Mouse (Mus musculus) skeletal muscle tissue, adult 2 months (tissue): ENCODE measurements around the gene Gm17482.
A peak's percentile ranks its signal among the peaks of the same experiment; 100 is the strongest.

ENCODE experiments used
- DNase-seq: peaks from one replicate; pipeline ENCODE4 v3.0.0-alpha.2; 2012; ENCODE audit warnings: low read depth, low spot score

Gm17482 gene

GRCm38 (mm10) chr6:115245500-115246058 is 18.4 kb downstream of the Gm17482 start:
- no peak for DNase-seq

DNA sequence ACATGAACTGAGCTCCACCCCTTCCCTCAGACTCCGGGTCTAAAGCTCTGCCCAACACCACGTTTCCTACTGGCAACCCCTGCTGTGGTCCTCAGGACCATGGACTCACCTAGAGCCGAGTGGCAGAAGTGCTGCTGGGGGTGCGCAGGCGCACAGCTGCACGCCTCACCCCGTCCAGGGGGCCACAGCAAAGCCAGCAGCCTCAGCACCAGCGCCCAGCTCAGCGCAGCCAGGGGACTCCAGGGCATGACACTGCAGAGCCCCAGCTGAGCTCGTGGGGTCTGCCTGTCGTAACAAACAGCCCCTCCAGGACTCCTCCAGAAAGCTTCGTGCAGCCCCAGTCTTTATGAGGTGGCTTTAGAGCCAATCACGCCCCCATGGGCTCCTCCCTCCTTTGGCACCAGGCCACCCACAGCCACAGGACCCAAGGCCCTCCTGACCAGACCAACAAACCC is 24.4 kb downstream of the Gm17482 start:
- no peak for DNase-seq

DNA sequence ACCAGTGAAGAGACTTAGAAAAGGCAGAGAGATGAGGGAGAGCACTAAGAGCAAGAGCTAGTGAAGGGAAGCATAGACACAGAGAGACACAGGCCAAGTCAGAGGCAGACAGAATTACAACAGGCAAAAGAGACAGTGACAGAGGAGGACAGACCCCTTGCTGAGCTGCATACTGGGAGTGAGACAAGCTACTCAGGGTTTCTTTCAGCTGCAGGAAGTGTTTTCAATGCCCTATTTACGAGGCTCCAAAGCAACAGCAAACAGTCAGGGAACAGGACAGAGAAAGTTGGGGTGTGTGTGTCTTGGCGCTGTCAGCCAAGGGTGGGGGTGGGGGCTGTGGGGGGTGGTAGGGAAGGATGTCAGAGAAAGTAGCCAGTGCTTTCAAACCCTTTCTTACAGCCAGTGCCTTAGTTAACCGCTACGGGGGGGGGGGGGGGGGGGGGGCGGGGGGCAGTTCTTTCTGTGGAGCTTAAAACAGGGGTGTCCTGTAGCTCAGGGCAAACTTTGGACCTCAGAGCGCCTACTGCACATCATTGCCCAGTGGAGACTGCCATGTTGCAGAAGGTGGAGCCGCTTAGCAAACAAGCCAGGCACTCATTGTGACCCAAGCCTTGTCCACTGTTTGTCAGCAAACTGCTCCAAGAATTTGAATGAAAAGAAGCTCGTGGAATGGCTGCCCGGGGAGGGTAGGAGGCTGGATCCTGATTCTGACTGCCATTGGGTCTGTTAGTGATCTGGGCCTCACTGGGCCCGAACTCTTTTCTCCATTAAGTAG is 25.1 kb downstream of the Gm17482 start, which contains the start of gene Timp4:
Gene Timp4 (minus strand): TSS at position 107 of the 775 bp plus-strand sequence.
- DNase-seq: no peak

- no peak for DNase-seq
These were observed 28.0 kb downstream of the Gm17482 start for GRCm38 (mm10) chr6:115255171-115255570.

DNA sequence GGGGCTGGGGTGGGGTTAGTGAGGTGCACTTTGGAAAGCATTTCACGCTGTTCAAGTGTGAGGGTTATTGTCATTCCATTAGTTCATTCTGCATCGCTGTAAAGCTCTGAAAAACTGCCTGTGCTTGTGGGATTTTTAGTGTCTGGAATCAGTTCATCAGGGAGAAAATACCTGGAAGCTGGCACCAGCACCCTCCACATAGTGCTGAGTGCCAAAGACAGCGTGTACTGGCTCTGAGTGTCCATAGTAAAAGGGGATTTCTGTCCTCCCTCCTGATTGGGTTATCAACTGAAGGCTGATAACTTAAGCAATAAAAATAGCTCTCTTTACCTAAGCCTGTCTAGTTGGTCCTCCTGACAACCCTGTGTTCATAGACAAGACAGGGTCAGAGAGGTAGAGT is 33.4 kb downstream of the Gm17482 start:
- DNase-seq: no peak

GRCm38 (mm10) chr6:115266791-115267190 is 39.6 kb downstream of the Gm17482 start:
- no peak for DNase-seq

GRCm38 (mm10) chr6:115267916-115268315 is 40.8 kb downstream of the Gm17482 start:
- peak; percentile 53 for DNase-seq

GRCm38 (mm10) chr6:115268551-115269385 is 41.6 kb downstream of the Gm17482 start:
- DNase-seq: no peak

DNA sequence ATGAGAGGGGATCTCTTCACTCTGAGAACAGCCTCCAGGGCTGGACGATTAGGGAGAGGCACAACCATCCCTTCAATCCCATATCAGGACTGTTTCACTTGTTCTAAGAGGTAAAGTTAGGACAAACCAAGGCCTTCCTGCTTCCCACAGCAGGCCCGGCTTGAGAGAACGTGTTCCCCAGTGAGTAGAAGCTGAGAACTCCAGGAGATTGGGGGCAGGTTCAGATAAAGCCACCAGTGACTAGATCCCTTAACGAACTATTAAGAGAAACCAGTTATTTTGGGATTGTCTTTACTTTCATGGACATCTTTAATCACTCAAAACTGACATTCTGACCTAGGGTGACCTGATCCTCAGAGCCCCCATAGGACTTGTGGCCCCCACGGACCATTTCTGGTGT is 42.4 kb downstream of the Gm17482 start:
- no peak for DNase-seq

DNA sequence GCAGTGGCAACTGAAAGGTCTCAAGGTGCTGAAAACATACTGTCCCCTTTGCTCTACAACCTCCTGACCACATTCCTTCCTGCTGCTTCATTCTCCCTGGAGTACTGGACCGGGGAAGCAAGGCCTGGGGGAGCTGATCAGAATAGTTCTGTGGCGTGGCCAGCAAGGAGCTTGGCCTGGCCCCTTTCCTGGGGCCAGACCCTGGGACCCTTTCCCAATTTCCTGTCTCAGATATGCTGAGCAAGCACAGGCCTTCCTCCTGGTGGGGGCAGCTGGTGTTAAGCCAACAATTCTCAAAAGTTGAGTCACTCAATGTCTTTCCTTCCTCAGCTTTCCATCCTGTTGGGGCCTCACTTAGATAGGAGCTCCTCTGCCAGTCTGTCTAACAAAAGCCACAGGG is 42.9 kb downstream of the Gm17482 start:
- DNase-seq: no peak

GRCm38 (mm10) chr6:115271326-115271725 is 44.2 kb downstream of the Gm17482 start:
- no peak for DNase-seq

DNA sequence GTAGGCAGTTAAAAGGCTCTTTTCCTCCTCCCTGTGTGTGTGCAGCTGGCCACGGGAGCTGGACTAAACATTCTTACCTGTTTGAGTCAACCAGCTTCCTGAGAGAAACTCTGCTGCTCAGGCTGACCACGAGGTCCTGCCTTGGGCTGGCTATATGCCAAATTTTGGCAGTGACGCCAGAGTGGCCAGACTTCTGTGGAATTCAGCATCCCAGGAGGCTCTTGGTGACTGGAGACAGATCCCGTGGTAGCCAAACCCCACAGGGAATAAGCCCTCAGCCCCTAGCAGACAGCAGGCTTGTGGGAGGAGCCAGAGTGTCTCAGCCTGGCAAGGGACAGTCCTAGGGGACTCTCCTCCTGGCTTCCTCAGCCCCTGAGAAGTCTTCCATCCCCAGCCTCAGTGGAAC is 44.7 kb downstream of the Gm17482 start:
- peak; percentile 54 for DNase-seq

DNA sequence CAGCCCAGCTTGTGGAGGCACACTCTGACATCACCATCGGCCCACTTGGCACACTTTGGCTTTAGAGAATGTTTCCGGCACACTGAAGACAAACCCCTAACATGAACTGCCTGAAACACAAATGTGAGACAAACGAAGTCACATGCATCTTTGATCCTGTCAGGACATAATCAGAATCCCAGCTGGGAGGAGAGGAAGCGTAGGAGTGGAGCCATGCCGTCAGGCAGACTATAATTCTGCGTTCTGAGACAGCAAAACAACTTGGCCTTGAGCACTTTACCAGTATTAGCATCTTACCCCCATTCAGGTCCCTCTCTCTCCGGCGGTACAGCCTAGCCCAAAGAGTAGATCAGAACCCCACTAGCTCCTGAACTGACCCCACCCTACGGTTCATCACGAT is 46.2 kb downstream of the Gm17482 start:
- DNase-seq: no peak

DNA sequence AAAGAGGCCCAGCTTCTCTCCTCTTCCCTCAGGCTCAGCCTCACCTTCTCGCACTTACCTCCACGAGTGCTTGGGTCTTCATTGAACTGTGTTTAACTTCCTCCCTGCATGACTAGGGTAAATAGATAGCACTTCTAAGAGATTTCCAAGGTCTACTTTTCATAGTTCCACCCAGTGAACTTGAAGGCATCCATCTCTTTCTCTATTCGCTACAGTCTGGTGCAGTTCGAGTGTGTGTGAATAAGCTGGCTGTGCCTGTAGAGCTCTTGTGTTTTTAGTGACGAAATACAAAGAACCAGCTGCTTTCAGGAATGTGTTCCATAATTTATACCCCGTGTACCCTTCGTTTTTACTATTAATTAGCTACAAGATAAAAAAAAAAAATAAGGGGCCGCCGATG is 47.6 kb downstream of the Gm17482 start:
- no peak for DNase-seq

DNA sequence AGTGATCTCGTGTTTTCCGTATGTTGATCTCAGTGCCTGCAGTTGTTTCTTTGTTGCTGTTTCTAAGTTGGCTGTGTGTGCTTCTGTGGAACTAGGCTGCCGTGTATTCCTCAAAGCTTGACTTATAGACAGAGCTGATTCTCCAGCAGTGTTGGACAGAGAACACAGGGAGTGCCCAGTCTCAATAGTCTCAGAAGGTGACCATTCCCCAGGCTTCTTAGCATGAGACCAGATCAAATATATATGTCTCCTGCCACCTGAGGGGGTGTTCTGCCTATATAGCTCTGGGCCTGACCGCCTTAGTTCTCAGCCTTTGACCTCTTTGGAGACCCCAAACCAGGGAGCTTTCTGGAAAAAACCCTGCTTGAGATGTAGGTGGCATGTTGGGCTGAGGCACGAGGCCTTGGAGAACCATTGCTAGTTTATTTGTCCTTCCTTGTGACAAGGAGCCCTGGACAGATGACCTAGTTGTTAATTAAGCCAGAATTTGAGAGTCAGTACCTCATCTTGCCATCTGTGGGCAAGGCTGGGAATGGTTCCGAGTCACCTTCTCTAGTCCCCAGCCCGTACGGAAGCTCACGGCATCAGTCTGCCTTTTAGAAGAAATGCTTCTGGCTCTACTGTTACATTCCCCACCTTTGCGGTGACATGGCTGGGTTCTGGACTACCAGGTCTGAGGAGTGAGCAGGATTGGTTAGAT is 48.1 kb downstream of the Gm17482 start:
- DNase-seq: no peak

DNA sequence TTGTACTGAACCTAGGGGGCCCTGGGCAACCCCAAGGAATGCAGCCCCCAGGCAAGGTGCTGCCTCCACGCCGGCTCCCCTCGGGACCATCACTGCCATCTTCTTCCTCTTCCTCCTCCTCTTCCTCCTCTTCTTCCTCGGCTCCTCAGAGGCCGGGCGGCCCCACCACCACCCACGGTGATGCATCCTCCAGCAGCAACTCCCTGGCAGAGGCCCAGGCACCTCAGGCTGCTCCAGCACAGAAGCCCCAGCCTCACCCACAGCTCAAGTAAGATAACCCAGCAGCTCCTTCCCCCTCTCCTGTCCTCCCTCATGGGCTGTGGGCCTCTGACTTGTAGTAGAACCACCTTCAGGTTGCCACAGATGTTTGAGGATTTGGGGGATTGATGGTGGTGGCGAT is 50.9 kb downstream of the Gm17482 start:
- DNase-seq: no peak

DNA sequence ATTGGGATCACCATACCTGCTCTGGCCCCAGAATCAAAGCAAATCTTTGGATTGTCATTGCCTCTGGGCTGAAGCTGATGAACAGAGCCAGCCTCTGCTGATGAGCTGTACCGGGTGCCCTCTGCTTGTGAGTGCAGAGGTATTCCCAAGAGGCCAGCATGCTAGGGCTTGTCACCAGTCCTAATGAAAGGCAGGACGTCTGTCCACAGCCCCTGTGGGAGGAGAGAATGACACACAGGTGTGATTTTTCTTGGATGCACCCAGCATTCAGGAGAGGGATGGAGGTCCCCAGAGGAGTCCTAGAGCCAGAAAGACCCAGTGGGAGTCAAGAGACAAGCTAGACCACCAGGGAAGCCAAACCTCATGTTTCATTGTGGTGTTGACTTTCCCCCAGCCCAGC is 52.5 kb downstream of the Gm17482 start:
- no peak for DNase-seq

DNA sequence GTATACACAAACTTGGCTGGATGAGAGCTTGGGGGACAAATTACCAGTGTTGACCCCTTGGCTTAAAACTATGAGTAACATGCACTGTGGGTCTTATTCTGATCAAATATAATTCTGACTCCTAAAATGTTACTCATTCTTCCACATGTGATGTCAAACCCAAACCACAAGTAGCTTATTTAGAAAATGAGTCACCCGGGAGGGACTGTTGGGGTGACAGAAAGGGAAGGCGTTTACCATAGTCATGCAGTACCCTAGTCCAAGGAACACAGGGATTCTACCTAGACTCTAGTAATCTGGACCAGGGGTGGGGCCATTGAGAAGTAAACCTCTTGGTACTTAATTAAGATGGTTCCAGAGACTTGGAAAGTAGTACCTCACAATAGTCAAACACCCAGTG is 57.0 kb downstream of the Gm17482 start:
- no peak for DNase-seq

GRCm38 (mm10) chr6:115286441-115286840 is 59.3 kb downstream of the Gm17482 start:
- no peak for DNase-seq

DNA sequence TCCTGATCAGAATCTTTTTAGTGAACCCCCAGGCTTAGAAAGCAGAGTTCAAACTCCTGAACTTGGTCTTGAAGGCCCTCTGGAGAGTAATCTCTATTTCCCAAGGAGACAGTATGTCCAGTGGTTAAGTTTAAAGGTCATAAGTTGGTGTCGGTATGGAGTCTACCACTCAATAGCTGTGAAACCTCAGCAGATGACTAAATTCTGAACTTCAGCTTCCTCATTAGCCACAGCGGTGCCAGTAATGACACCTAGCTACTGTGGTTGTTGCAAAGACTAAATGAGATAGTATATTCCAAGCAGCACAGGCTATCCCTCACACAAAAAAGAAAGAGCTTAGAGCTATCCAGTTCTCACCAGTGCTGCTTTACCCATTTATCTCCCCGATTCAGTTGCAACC is 61.1 kb downstream of the Gm17482 start:
- DNase-seq: no peak

- no peak for DNase-seq
These were observed 63.4 kb downstream of the Gm17482 start for GRCm38 (mm10) chr6:115290561-115290960.

GRCm38 (mm10) chr6:115291068-115291467 is 63.9 kb downstream of the Gm17482 start:
- DNase-seq: no peak
